Mouse (Mus musculus) kidney, postnatal 14 days (tissue): ENCODE results near the gene Jchain.
A peak's percentile ranks its signal among the peaks of the same experiment; 100 is the strongest.

Experiments
- DNase-seq: peaks from one replicate; pipeline ENCODE4 v3.0.0; 2022; ENCODE audit warnings: mixed read lengths

Gene Jchain

GRCm38 (mm10) chr5:88527657-88528056 is at the start of gene Jchain:
TSS of gene Jchain (minus strand) at chr5:88527891.
- DNase-seq, result no peak

GRCm38 (mm10) chr5:88575506-88576338 is 48.0 kb upstream of the Jchain start:
- peak; percentile 50 for DNase-seq

GRCm38 (mm10) chr5:88574829-88575228 is 47.1 kb upstream of the Jchain start:
- no peak for DNase-seq

- DNase-seq, result peak; percentile 52
Measured at GRCm38 (mm10) chr5:88569541-88569940, 41.9 kb upstream of the Jchain start.

- no peak for DNase-seq
Measured at GRCm38 (mm10) chr5:88566034-88566841, 38.5 kb upstream of the Jchain start.

GRCm38 (mm10) chr5:88565148-88566033 is 37.7 kb upstream of the Jchain start:
- peak; percentile 82 for DNase-seq

GRCm38 (mm10) chr5:88564501-88565147 is 36.9 kb upstream of the Jchain start, which contains the start of gene Rufy3:
TSS of gene Rufy3 (plus strand) at chr5:88565040.
- peak; percentile 94 for DNase-seq

- DNase-seq, result no peak
Measured at GRCm38 (mm10) chr5:88562863-88563780, 35.4 kb upstream of the Jchain start.

- no peak for DNase-seq
Measured at GRCm38 (mm10) chr5:88561080-88561814, 33.6 kb upstream of the Jchain start.

GRCm38 (mm10) chr5:88558991-88559390 is 31.3 kb upstream of the Jchain start:
- no peak for DNase-seq

GRCm38 (mm10) chr5:88554086-88554886 is 26.6 kb upstream of the Jchain start, which contains the start of gene Utp3:
TSS of gene Utp3 (plus strand) at chr5:88554462.
- peak; percentile 97 for DNase-seq

GRCm38 (mm10) chr5:88553271-88554085 is 25.8 kb upstream of the Jchain start:
- no peak for DNase-seq

GRCm38 (mm10) chr5:88545536-88545935 is 17.8 kb upstream of the Jchain start:
- DNase-seq, result no peak

- DNase-seq, result peak; percentile 24
Measured at GRCm38 (mm10) chr5:88544411-88544810, 16.7 kb upstream of the Jchain start.

GRCm38 (mm10) chr5:88542651-88543282 is 15.1 kb upstream of the Jchain start:
- peak; percentile 55 for DNase-seq

GRCm38 (mm10) chr5:88540845-88541244 is 13.2 kb upstream of the Jchain start:
- DNase-seq, result no peak

GRCm38 (mm10) chr5:88534697-88535096 is 7.0 kb upstream of the Jchain start:
- DNase-seq, result no peak

- no peak for DNase-seq
Measured at GRCm38 (mm10) chr5:88530908-88531307, 3.2 kb upstream of the Jchain start.
